Mouse (Mus musculus) heart, embryonic 14.5 days (tissue): ENCODE data around the gene Prickle2. TPM values are rescaled to one million over a fixed set of nuclear protein-coding genes. Genes with fewer than 3 reads are reported as not detected.

ENCODE experiments used
- ATAC-seq: fragments of 200-750 bp; cut with Nextera tagmentation; 2 replicates; pipeline ENCODE4 v1.8.0; 2017; ENCODE audit warnings: low read depth, moderate TSS enrichment; ENCODE audit not compliant: insufficient number of reproducible peaks, insufficient read depth, low FRiP score
- H3K27ac ChIP-seq, 2 experiments: fragments of 200-500 bp in 1 of 2; fragments of 300-500 bp in 1 of 2; sonication (generic) in 1 of 2; replicated peaks in 1 of 2; 2 replicates each; pipeline ENCODE4 v1.5.1; 2012 to 2014; ENCODE audit warnings: low read depth in 2 of 2, low read length in 2 of 2, control low read depth in 1 of 2, mild to moderate bottlenecking in 1 of 2, mixed read lengths in 1 of 2; ENCODE audit not compliant: control insufficient read depth in 1 of 2, insufficient read depth in 1 of 2
- H3K27me3 ChIP-seq: fragments of 300-500 bp; sonication (generic); 2 replicates; pipeline ENCODE4 v1.6.1; 2014; ENCODE audit warnings: mild to moderate bottlenecking, low read length, control low read depth; ENCODE audit not compliant: control insufficient read depth, insufficient read depth
- H3K36me3 ChIP-seq: fragments of 300-500 bp; sonication (generic); 2 replicates; pipeline ENCODE4 v1.6.1; 2014; ENCODE audit warnings: mild to moderate bottlenecking, control low read depth, low read length, mixed read lengths; ENCODE audit not compliant: control insufficient read depth, insufficient read depth
- H3K4me1 ChIP-seq, 2 experiments: fragments of 200-500 bp in 1 of 2; fragments of 300-500 bp in 1 of 2; sonication (generic) in 1 of 2; 2 replicates each; pipeline ENCODE4 v1.6.1; 2012 to 2014; ENCODE audit warnings: low read length in 2 of 2, control low read depth in 1 of 2, mixed read lengths in 1 of 2; ENCODE audit not compliant: control insufficient read depth in 2 of 2, insufficient read depth in 2 of 2
- H3K4me2 ChIP-seq: fragments of 300-500 bp; sonication (generic); 2 replicates; pipeline ENCODE4 v1.6.1; 2014; ENCODE audit warnings: mild to moderate bottlenecking, low read length
- H3K4me3 ChIP-seq, 2 experiments: fragments of 200-500 bp in 1 of 2; fragments of 300-500 bp in 1 of 2; sonication (generic) in 1 of 2; 2 replicates each; pipeline ENCODE4 v1.5.1; 2012 to 2014; ENCODE audit warnings: low read length in 2 of 2, mild to moderate bottlenecking in 2 of 2, control low read depth in 1 of 2, low read depth in 1 of 2, moderate library complexity in 1 of 2; ENCODE audit not compliant: control insufficient read depth in 1 of 2, insufficient read depth in 1 of 2
- H3K9ac ChIP-seq: fragments of 300-500 bp; sonication (generic); 2 replicates; pipeline ENCODE4 v1.6.1; 2014; ENCODE audit warnings: mild to moderate bottlenecking, low read length
- H3K9me3 ChIP-seq: fragments of 300-500 bp; sonication (generic); 2 replicates; pipeline ENCODE4 v1.6.1; 2016; ENCODE audit warnings: low read length, control low read depth; ENCODE audit not compliant: control insufficient read depth
- WGBS: fragments of 180-500 bp; shearing (Covaris S2); extraction: QIAGEN DNeasy Blood & Tissue Kit; methylation state at CpG from one replicate; pipeline ENCODE4 v1.1.7; 2014; 5-methylcytosine and 5-hydroxymethylcytosine counted together
- polyA plus RNA-seq: library from polyadenylated mRNA; unstranded; fragments of >200 nt; fragmentation: Nextera tagmentation; extraction: Ambion mirVana; gene quantifications from 2 replicates; pipeline ENCODE4 v1.2.1, GENCODE M21; 2014

The Prickle2 gene
- polyA plus RNA-seq, 1 experiment from 2014 or later, result 5.8 TPM

DNA sequence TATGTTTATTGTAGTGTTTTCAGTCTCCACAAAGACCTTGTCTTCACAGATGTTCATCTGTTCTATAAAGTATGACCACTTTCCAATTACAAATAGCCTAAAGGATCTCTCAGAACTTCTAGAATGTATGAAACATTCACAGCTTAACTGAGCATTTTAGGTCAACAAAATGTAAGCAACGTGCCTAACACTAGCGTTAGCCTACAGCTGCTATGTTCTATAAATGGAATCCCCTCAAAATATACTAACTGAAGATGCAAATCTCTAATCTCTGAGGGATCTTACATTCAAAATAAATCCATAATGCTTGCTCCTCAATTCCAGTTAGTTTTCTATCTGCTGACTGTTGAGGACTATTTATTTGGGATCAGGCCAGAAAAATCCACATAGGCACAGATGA, 65.1 kb downstream of the Prickle2 start:
- ATAC-seq, result no peak
- H3K4me1 ChIP-seq, result no peaks in the 10 kb centered on the region
- H3K27me3 ChIP-seq, result no peaks in the 10 kb centered on the region
- no peak overlapping the region for H3K27ac ChIP-seq
- no peak overlapping the region for H3K4me3 ChIP-seq
- H3K9me3 ChIP-seq, result no peaks in the 10 kb centered on the region
- no peaks in the 10 kb centered on the region for H3K36me3 ChIP-seq
- WGBS, result 78% methylated on average over 2 of the region's 2 CpGs
- no peak overlapping the region for H3K9ac ChIP-seq
- H3K4me2 ChIP-seq, result no peak overlapping the region

DNA sequence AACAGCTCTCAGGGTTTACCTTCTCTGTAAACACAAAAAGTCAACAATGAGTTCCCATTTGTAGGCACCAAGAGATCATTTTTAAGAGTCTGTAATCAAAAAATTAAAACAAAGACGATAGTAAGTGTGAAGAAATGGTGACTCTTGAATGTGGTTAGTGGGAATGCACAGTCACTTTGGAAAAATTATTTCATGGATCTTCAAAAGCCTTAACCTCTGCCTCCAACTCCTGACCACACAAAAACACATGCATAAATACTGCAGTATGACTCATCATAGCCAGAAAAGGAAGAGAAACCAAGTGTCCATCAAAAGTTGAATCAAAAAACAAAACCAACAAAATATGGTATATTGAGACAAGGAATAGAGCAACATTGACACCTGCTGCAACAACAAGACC, 69.5 kb downstream of the Prickle2 start:
- H3K9ac ChIP-seq, result no peak overlapping the region
- no peaks in the 10 kb centered on the region for H3K4me1 ChIP-seq
- H3K4me2 ChIP-seq, result no peak overlapping the region
- H3K36me3 ChIP-seq, result no peaks in the 10 kb centered on the region
- no peaks in the 10 kb centered on the region for H3K27me3 ChIP-seq
- 70% methylated on average over 1 of the region's 1 CpGs for WGBS
- H3K27ac ChIP-seq, result no peak overlapping the region
- no peak overlapping the region for H3K4me3 ChIP-seq
- no peak for ATAC-seq
- H3K9me3 ChIP-seq, result no peaks in the 10 kb centered on the region

DNA sequence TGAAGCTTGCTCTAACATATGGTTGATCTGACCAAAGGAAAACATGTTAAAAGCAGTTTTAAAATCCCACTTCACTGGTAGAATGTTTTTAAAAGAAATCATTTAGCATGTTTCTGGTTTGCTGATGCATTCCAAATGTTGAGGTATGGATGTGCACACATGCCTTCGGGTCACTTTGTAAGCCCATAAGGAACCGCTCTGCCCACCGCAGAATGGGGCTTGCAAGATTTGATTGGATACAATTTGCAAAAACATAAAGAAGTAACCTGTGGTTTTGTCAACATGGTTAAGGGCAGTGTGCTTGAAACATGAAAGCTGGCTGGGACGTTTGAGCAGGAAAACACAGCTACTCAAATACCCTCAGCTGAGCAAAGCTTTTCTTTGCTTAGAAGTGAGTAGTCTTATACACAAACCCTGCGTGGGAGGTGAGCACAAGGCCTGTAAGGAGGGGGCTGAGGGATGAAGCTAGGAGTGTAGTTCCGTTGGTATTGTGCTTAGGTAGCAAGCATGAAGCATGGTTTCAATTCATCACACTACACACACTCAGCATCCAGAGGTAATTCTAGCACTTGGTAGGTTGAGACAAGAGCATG, 71.0 kb downstream of the Prickle2 start:
- no peak overlapping the region for H3K27ac ChIP-seq
- H3K9ac ChIP-seq, result no peak overlapping the region
- WGBS, result 73% methylated on average over 6 of the region's 6 CpGs
- no peaks in the 10 kb centered on the region for H3K27me3 ChIP-seq
- no peaks in the 10 kb centered on the region for H3K36me3 ChIP-seq
- no peaks in the 10 kb centered on the region for H3K9me3 ChIP-seq
- H3K4me3 ChIP-seq, result no peak overlapping the region
- H3K4me1 ChIP-seq, result no peaks in the 10 kb centered on the region
- no peak overlapping the region for H3K4me2 ChIP-seq
- no peak for ATAC-seq

DNA sequence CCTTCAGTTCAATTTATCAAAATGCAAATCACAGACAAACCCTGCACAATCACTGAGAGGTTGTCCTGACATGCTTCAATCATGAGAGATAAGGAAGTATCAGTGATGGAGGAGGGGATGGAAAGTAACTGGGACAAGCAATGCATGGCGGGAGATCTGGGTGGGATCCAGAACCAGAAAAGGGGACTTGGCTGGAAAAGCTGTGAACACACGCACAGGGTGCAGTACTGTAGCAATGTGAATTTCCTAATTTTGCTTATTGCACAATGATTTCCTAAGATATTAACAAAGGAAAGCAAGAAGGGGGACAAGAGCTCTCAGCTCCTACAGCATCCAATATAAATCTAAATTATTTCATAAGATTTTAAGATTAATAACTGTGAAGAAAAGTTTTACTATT, 75.0 kb downstream of the Prickle2 start:
- Histone ChIP-seq H3K27ac (no peak overlapping the region), H3K4me1 (peaks cover 0 to 2% of the 10 kb centered on the region in 2 experiments; a peak in 2 of 4 replicates), H3K9me3 (no peaks in the 10 kb centered on the region), H3K4me3 (no peak overlapping the region), H3K27me3 (no peaks in the 10 kb centered on the region), H3K9ac (no peak overlapping the region), H3K36me3 (no peaks in the 10 kb centered on the region), H3K4me2 (no peak overlapping the region)
- ATAC-seq, result no peak
- WGBS, result 75% methylated on average over 2 of the region's 2 CpGs

DNA sequence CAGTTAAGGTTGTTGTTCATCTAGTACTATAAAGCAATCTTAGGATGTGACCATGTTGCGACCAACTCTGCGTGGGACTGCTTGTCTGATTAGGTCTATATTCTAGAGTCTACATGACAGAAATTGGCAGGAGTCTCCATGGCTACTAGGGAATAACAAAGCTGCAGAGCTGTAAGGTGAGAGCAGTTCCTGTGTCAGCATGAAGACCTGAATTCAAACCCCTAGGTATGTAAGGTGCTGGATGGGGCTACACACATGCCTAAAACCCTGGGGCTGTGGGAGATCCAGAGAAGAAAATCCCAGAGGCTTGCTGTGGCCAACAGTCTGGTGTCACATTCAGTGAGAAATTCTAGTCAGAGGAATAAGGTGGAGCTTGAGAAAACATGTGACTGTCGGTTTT, 78.2 kb downstream of the Prickle2 start:
- Histone ChIP-seq H3K4me1 (peaks cover 8 to 18% of the 10 kb centered on the region in 2 experiments), H3K4me2 (no peak overlapping the region), H3K27me3 (no peaks in the 10 kb centered on the region), H3K9me3 (no peaks in the 10 kb centered on the region), H3K4me3 (no peak overlapping the region), H3K27ac (no peak overlapping the region), H3K36me3 (no peaks in the 10 kb centered on the region), H3K9ac (no peak overlapping the region)
- 75% methylated on average over 3 of the region's 3 CpGs for WGBS
- no peak for ATAC-seq

DNA sequence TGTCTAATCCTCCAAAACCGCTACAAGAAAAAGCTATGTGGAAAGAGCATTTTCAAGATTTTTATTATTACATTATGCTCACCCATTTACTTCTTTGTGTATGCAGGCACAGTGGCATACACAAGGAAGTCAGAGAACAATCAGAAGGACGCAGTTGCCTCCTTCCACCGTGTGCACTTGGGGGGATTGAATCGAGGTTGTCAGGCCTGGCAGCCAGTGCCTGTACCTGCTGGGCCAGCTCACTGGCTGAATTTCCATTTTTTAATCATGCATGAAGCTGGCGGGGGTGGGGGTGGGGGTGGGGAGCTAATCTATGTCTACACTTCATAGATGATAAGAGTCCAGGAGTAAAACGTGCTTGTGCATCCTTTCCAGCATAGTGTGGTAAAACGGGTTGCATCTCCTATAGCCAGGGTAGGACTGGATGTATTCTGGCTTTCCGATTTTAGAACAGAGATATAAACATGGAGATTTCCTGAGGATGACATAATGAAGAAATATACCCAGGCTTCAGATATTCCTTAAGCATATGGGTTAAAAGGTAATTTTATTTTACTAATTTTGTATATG, 78.8 kb downstream of the Prickle2 start:
- H3K36me3 ChIP-seq, result no peaks in the 10 kb centered on the region
- H3K27ac ChIP-seq, result no peak overlapping the region
- H3K4me1 ChIP-seq, result peaks cover 8 to 18% of the 10 kb centered on the region in 2 experiments
- no peaks in the 10 kb centered on the region for H3K9me3 ChIP-seq
- H3K4me2 ChIP-seq, result no peak overlapping the region
- H3K9ac ChIP-seq, result no peak overlapping the region
- no peak for ATAC-seq
- 59% methylated on average over 8 of the region's 8 CpGs for WGBS
- no peak overlapping the region for H3K4me3 ChIP-seq
- no peaks in the 10 kb centered on the region for H3K27me3 ChIP-seq

DNA sequence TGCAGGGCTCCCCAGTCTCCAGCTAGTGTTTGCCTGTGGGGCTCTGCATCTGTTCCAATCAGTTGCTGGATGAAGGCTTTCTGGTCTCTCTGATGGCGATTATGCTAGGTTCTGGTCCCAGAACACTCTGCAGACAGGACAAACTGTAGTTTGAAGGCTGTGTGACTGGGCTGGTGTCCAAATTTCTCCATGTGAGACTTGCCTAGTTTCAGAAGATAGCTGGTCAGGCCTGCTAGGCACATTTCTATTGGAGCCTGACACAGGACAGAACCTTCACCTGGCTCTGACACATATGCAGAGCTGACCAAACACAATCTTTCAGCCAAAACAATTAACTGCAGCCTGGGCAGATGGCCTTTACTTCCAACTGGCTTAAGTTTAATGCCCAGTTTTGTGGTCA, 80.0 kb downstream of the Prickle2 start:
- Histone ChIP-seq H3K27me3 (no peaks in the 10 kb centered on the region), H3K4me1 (peaks cover 8 to 18% of the 10 kb centered on the region in 2 experiments), H3K36me3 (no peaks in the 10 kb centered on the region), H3K9ac (no peak overlapping the region), H3K27ac (peak overlapping the region; percentile 10 to 37; a peak in 2 of 4 replicates), H3K4me3 (no peak overlapping the region), H3K4me2 (no peak overlapping the region), H3K9me3 (no peaks in the 10 kb centered on the region)
- ATAC-seq, result no peak
- WGBS, result 48% methylated on average over 1 of the region's 1 CpGs

DNA sequence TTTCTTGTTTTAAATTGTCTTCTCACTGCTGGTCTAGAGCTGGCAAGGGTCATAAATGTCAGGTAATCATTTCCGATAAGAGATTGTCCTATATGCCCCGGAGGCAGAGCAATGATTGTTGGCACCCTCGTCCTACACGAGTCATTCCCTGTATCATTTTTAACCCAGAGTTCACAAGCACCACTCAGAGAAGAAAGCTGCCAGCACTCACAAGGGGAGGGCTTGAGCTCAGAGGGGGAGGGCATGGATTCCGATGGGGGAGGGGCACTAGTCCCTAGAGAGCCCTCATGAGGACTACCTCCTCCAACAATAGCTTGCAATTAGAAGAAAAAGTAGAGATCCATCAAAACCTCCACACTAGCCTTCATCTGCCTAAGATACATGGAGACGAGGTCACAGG, 81.6 kb downstream of the Prickle2 start:
- no peaks in the 10 kb centered on the region for H3K9me3 ChIP-seq
- H3K36me3 ChIP-seq, result no peaks in the 10 kb centered on the region
- no peak overlapping the region for H3K4me3 ChIP-seq
- no peak overlapping the region for H3K9ac ChIP-seq
- H3K4me2 ChIP-seq, result no peak overlapping the region
- H3K27ac ChIP-seq, result peak overlapping the region in 1 of 2 experiments; percentile 48; a peak in 2 of 4 replicates
- peaks cover 8 to 18% of the 10 kb centered on the region in 2 experiments for H3K4me1 ChIP-seq
- 33% methylated on average over 6 of the region's 6 CpGs for WGBS
- no peaks in the 10 kb centered on the region for H3K27me3 ChIP-seq
- ATAC-seq, result no peak
